Mouse (Mus musculus) neural tube, embryonic 14.5 days (tissue): ENCODE measurements around the gene Vash1. TPM values are rescaled to one million over a fixed set of nuclear protein-coding genes. Genes with fewer than 3 reads are reported as not detected.
A peak's percentile ranks its signal among the peaks of the same experiment; 100 is the strongest.

Experiments used
- ATAC-seq: fragments of 200-750 bp; cut with Nextera tagmentation; 2 replicates; pipeline ENCODE4 v1.8.0; 2017; ENCODE audit warnings: low read depth, mild to moderate bottlenecking, moderate TSS enrichment, moderate library complexity
- H3K27ac ChIP-seq: fragments of 300-500 bp; sonication (generic); 2 replicates; pipeline ENCODE4 v1.5.1; 2014; ENCODE audit warnings: low read depth, mild to moderate bottlenecking, control low read depth, low read length, moderate library complexity, mixed read lengths
- H3K27me3 ChIP-seq: fragments of 300-500 bp; sonication (generic); 2 replicates; pipeline ENCODE4 v1.6.1; 2014; ENCODE audit warnings: low read length; ENCODE audit not compliant: control insufficient read depth, insufficient read depth
- H3K36me3 ChIP-seq: fragments of 300-500 bp; sonication (generic); 2 replicates; pipeline ENCODE4 v1.6.1; 2014; ENCODE audit warnings: low read length, mixed read lengths; ENCODE audit not compliant: control insufficient read depth, insufficient read depth
- H3K4me1 ChIP-seq: fragments of 300-500 bp; sonication (generic); 2 replicates; pipeline ENCODE4 v1.6.1; 2014; ENCODE audit warnings: low read length; ENCODE audit not compliant: control insufficient read depth, insufficient read depth
- H3K4me2 ChIP-seq: fragments of 300-500 bp; sonication (generic); 2 replicates; pipeline ENCODE4 v1.6.1; 2014; ENCODE audit warnings: mild to moderate bottlenecking, low read depth, low read length, control low read depth
- H3K4me3 ChIP-seq: fragments of 300-500 bp; sonication (generic); 2 replicates; pipeline ENCODE4 v1.5.1; 2014; ENCODE audit warnings: low read depth, low read length, control low read depth, mixed read lengths
- H3K9ac ChIP-seq: fragments of 300-500 bp; sonication (generic); replicated peaks from 2 replicates; pipeline ENCODE4 v1.6.1; 2014; ENCODE audit warnings: low read depth, mild to moderate bottlenecking, control low read depth, low read length, mixed read lengths
- H3K9me3 ChIP-seq: fragments of 300-500 bp; sonication (generic); 2 replicates; pipeline ENCODE4 v1.6.1; 2016; ENCODE audit warnings: low read length; ENCODE audit not compliant: control insufficient read depth
- WGBS: fragments of 180-500 bp; shearing (Covaris S2); extraction: QIAGEN DNeasy Blood & Tissue Kit; methylation state at CpG from one replicate; pipeline ENCODE4 v1.1.7; 2014; 5-methylcytosine and 5-hydroxymethylcytosine counted together
- polyA plus RNA-seq: library from polyadenylated mRNA; unstranded; fragments of >200 nt; fragmentation: Nextera tagmentation; extraction: Ambion mirVana; gene quantifications from 2 replicates; pipeline ENCODE4 v1.2.1, GENCODE M21; 2014

Vash1 gene
- polyA plus RNA-seq, 1 experiment from 2014 or later = 24.7 TPM

GRCm38 (mm10) chr12:86721453-86721852 lies 43.0 kb downstream of the Vash1 start:
- 81% methylated on average over 5 of the region's 5 CpGs for WGBS
- Histone ChIP-seq H3K9ac (no peak overlapping the region), H3K4me1 (no peaks in the 10 kb centered on the region), H3K4me2 (no peak overlapping the region), H3K36me3 (no peaks in the 10 kb centered on the region), H3K27ac (no peak overlapping the region), H3K4me3 (no peak overlapping the region), H3K9me3 (no peaks in the 10 kb centered on the region), H3K27me3 (no peaks in the 10 kb centered on the region)
- ATAC-seq = no peak

- Histone ChIP-seq H3K4me1 (no peaks in the 10 kb centered on the region), H3K4me2 (no peak overlapping the region), H3K27ac (no peak overlapping the region), H3K9me3 (no peaks in the 10 kb centered on the region), H3K27me3 (no peaks in the 10 kb centered on the region), H3K4me3 (no peak overlapping the region), H3K36me3 (no peaks in the 10 kb centered on the region), H3K9ac (no peak overlapping the region)
- 71% methylated on average over 2 of the region's 2 CpGs for WGBS
- ATAC-seq = no peak
Observed at GRCm38 (mm10) chr12:86724300-86724699, 45.8 kb downstream of the Vash1 start.

- H3K27ac ChIP-seq = peak overlapping the region; percentile 67
- under 1% methylated on average over 19 of the region's 19 CpGs for WGBS
- no peaks in the 10 kb centered on the region for H3K4me1 ChIP-seq
- no peaks in the 10 kb centered on the region for H3K36me3 ChIP-seq
- peak overlapping the region; percentile 74 for H3K9ac ChIP-seq
- H3K27me3 ChIP-seq = no peaks in the 10 kb centered on the region
- ATAC-seq = peak; percentile 57
- H3K4me2 ChIP-seq = peak overlapping the region; percentile 84
- H3K4me3 ChIP-seq = peak overlapping the region; percentile 70
- H3K9me3 ChIP-seq = no peaks in the 10 kb centered on the region
Observed at GRCm38 (mm10) chr12:86725706-86726105, 47.2 kb downstream of the Vash1 start.

- peak within 1 kb of the TSS; percentile 84 for H3K4me2 ChIP-seq
- WGBS = 0% methylated on average over 44 of the region's 44 CpGs
- H3K9ac ChIP-seq = peak within 1 kb of the TSS; percentile 74
- H3K36me3 ChIP-seq = no peaks in the 10 kb centered on the region
- no peaks in the 10 kb centered on the region for H3K9me3 ChIP-seq
- no peaks in the 10 kb centered on the region for H3K4me1 ChIP-seq
- peak; percentile 99 for ATAC-seq
- peak within 1 kb of the TSS; percentile 70 for H3K4me3 ChIP-seq
- no peaks in the 10 kb centered on the region for H3K27me3 ChIP-seq
- H3K27ac ChIP-seq = peak within 1 kb of the TSS; percentile 67
Observed at GRCm38 (mm10) chr12:86726120-86726640, 47.7 kb downstream of the Vash1 start, which contains the start of gene Angel1. Angel1 (minus strand) TSS chr12:86726460.

- ATAC-seq = no peak
- no peak within 1 kb of the TSS for H3K4me3 ChIP-seq
- no peaks in the 10 kb centered on the region for H3K9me3 ChIP-seq
- no peak within 1 kb of the TSS for H3K9ac ChIP-seq
- no peaks in the 10 kb centered on the region for H3K27me3 ChIP-seq
- no peak within 1 kb of the TSS for H3K4me2 ChIP-seq
- H3K36me3 ChIP-seq = no peaks in the 10 kb centered on the region
- no peaks in the 10 kb centered on the region for H3K4me1 ChIP-seq
- H3K27ac ChIP-seq = no peak within 1 kb of the TSS
- 85% methylated on average over 8 of the region's 8 CpGs for WGBS
Observed at GRCm38 (mm10) chr12:86734319-86734810, 55.9 kb downstream of the Vash1 start, which contains the start of gene Lrrc74a. Lrrc74a (plus strand) TSS chr12:86734369.

Other genes starting within 250 kb of the Vash1 start
- 10.0 and 12.1 TPM in 2 replicates for gene Angel1, start 47.8 kb downstream of the Vash1 start, polyA plus RNA-seq
- gene Lrrc74a, start 55.7 kb downstream of the Vash1 start, polyA plus RNA-seq = not detected in 2 replicates
- 47.6 and 58.3 TPM in 2 replicates for gene Irf2bpl, start 206.1 kb downstream of the Vash1 start, polyA plus RNA-seq